Mouse (Mus musculus): ENCODE results near the gene Apol10b.
A peak's percentile ranks its signal among the peaks of the same experiment; 100 is the strongest.
"Not testable (repeated sequence)": the region's sequence is repeated elsewhere in the genome, so short reads cannot be mapped to it uniquely, and the experiment has no call there.

The Apol10b gene

DNA sequence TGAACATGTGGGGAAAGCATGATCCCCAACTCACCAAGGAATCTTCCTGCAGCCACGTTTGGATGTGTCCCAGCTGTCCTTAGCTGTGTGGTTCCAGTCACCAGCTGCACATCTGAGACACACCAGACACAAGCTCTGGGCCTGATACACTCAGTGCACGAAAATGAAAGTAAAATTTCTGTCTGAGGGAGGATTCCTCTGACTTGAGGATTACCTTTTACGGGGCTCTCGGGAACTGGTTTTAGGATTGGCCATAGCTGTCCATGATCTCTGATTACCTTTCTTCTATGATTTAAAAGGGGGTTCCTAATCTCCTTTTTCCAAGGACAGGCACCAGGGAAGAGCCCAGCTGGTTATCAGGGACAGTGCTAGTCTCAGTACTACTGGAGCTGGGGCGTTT lies at the start of gene Apol10b:
Gene Apol10b (minus strand): TSS at position 165 of the 400 bp plus-strand sequence.
- no peak for DNase-seq

DNA sequence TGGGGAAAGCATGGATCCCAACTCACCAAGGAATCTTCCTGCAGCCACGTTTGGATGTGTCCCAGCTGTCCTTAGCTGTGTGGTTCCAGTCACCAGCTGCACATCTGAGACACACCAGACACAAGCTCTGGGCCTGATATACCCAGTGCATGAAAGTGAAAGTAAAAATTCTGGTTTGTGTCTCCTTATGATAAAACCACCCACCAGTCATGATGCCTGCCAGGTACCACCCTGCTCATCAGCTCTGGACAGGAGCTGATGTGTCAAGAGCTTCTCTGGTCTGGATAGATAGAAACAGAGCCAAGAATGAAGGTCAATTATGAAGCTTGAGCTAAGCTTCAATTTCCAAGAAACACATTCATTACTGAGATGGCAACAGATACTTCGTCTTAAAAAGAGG lies 47.3 kb upstream of the Apol10b start, which contains the start of gene Apol11b:
Gene Apol11b (minus strand): TSS at position 111 of the 400 bp plus-strand sequence.
- DNase-seq, result not testable (repeated sequence)

DNA sequence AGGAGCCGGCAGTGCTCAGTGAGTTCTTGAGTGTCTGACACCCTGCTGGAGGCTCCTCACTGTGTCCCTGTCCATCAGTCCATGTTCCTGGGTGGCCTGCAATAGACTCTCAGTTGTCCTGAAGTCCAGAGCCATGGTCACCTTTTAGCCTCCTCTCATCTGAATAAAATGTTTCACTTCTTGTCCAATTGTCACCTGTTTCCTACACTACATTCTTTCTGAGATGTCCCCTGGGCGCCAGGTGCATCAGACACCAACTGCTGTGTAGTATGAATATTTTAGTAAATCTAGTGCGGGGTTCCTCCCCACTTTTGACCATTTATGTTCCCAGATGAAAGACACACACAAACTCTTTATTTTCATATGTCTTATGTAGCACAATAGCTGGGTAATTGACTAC lies 33.9 kb upstream of the Apol10b start:
- DNase-seq, result not testable (repeated sequence)

DNA sequence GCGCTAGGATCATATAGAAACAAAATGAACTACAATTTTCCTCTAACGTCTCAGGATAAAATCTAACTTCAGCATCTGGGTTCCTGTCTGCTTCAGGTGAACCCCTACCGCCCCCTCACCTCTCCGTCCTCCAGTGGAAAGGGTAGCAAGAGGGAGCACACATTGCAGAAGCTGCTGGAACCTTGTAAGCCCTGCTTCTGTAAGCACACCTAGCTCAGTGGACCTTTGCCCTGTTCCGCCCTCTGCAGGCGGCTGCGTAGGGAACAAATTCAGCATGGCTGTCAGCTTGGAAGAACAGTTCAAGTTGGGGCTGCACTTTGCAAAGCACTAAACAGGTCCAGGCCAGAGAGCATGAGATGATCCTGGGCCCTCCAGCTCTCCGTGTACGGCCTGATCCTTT lies 32.7 kb upstream of the Apol10b start:
- DNase-seq, result peak; percentile 23

DNA sequence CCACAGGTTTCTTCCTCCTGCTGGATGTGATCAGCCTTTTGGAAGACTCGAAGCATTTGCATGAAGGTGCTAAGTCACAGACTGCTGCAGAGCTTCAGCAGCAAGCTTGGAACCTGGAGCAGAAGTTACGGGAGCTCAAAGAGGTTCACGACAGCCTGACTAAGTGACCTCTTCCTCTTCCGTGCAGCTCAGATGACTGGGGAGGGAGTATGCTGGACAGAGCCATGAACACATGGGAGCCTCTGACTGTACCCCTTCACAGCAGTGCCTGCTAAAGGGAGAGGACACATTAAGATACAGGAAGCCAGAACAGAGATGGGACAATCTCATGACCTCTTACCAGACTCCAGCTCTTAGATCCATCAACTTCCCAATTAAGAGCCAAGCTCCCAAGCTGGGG lies 30.5 kb upstream of the Apol10b start:
- not testable (repeated sequence) for DNase-seq

DNA sequence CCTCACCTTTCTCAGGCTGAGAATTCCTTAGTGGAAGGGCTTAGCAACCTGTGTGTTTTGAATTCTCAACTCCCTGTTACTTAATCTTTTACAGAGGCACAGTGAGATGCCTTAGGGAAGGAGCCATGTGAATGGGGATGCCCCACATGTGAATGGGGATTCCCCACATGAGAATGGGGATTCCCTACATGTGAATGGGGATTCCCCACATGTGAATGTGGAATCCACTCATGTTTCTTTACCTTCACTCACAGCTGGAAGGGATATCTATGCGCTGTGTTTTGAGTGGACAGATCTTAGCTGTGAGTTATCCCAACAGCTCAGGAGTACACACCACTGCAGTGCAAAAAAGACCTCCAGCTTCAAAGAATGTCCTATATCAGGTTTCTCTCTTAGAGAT lies 28.8 kb upstream of the Apol10b start:
- DNase-seq, result no peak

DNA sequence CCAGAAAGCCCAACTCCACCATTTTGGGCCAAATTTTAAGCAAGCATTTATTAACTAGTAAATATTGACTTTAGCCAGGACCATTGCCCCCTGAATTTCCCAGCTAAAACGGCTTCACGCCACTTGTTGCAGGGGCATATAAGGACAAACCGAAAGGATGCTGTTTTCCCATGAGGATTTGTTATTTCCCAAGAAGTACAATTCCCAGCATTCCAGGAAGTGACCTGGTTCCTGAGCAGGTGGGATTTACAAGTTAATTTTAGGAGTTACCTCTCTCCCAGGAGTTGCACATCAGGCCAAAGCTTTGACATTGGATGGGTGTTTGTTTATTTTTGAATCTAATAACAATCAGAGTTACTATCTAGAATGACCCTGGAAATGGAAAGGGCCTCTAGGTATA lies 10.1 kb upstream of the Apol10b start:
- no peak for DNase-seq

DNA sequence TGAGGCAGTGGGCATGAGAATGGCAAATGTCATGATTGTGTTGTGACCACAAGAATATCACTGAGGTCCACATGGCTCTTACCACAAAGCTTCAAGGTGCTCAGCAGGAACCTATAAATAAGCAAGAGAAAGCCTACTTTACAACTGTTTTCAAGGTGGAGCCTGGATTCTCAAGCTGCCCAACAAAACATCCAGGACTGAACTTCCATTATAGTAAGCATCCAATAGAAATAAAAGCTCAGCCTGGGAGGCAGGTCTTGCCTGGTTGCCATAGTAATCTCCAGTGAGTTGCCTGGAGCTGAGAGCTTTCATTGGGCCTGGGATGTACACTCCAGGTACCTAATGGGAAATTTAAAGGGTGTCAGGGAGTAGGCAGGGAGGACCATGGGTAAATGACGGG lies 3.0 kb upstream of the Apol10b start, which contains the start of gene Gm36245:
Gene Gm36245 (plus strand): TSS at position 301 of the 400 bp plus-strand sequence.
- no peak for DNase-seq

DNA sequence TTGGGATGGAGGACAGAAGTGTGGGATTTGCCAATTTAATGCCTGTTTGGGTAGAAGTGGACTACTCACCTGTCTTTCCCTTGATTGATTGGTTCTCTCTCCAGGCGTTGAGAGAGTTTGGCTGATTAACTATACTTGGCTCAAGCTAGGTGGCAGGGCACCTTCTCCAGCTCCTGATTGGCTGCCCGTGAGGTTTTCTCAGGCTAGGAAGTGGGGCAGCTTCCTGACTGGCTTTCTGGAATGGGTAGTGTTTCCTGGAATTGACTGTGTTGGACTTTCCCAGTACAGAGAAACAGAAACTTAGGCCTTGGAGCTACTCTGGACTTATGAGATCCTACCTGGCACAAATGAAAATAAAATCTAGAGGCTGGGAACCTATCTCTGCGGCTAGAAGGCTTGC lies 2.5 kb upstream of the Apol10b start:
- DNase-seq, result peak; percentile 12

DNA sequence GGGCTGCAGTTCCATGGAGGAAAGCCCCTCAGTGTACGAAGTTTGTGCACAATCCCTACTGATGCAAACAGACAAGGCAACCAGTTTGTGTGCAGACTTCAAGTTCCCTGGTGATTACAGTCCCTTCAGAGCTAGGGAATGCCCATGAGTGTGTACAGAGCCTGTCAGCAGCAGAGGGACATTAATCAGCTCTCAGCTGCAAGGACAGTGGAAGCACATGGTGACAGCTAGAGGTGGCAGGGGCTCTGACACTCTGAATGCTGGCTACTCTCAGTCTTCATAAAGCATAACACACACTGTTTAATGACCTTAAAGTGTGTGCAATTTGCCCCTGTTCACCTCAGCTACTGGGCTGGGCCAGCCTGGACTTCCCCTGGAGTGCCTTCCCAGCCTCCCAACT lies 2.4 kb downstream of the Apol10b start:
- DNase-seq, result no peak

DNA sequence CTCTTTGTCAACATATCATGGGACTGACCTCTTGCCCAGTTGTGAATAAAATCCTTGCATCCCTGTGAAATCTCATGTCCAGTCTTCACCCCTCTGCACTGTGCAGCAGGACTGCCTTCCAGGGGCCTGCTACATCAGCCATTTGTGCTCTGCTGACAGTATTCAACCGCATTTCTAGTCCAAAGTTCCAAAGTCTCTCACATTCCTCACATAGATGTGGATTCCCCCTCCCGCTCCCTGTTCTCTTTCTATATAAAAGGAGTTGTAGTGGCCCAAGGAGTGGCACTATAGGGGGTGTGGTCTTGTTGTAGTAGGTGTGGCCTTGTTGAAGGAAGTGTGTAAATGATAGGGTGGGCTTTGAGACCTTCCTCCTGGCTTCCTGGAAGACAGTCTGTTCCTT lies 5.0 kb downstream of the Apol10b start:
- DNase-seq, result peak; percentile 37

DNA sequence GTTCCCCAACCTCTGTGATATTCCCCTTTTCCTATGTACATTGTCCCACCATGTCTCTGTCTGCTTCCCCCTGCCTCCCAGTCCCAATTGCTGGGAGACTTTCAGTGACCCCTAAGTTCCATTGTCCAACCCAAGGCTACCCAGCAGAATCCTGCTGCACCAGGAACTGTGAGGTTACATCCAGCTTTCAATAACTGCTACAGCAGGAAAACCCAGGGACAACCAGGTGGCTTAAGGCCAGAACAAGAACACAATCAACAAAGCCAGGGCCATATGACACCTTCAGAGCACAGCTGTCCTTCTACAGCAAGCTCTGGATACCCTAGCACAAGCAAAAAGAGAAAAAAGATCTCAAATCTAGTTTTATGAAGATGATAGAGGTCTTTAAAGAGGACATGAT lies 6.9 kb downstream of the Apol10b start:
- DNase-seq, result no peak

DNA sequence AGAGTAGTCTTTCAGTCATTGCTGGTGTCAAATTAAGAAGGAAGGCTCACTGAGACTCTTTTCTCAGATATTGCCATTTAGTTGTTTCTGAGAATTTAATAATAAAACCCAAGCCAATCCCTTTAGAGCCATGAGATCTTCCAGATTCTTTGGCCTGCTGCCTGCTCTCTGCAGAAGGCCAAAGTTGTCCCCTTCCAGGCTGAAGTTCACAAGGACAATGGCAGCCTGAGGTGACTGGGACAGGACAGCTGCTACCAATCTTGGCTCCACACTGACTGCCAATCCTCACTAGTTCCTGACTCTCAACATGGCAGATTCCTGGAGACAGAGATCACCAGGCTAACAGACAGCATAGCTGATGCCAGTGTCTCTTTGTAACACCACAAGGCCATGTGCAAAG lies 8.9 kb downstream of the Apol10b start:
- peak; percentile 47 for DNase-seq

DNA sequence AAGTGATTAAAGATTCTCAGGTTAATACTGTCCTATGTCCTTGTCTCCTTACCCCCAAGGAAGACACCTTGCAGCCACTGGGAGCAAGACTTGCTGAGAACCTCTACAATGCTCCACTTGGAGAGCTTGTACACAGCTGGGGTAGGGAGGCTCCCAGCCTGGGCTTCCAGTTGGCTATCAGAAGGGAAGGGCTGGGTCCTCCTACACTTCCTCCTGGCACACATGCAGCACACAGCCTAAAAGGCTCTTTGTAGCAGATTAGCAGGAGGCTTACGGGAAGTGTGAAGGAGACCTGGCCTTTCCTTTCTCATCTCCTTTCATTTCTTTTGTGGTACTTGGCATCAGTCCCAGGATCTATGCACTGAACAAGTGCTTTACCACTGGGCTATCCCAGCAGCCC lies 14.2 kb downstream of the Apol10b start:
- peak; percentile 55 for DNase-seq

DNA sequence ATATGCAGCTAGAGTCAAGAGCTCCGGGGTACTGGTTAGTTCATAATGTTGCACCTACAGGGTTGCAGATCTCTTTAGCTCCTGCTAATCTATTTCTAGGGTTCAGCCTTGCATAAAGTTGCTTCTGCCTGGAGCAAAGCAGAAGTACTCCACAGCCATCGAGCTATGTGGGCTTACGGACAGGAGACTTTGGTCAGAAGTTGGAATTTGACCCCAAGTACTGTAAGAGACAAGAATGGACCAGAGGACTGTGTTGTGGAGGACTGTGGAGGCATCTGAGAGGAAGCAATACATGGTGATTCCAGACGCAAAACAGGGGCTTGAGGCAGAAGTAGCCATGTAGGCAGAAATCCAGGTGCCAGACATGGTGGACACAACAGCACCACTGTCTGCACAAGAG lies 16.6 kb downstream of the Apol10b start:
- DNase-seq, result no peak

DNA sequence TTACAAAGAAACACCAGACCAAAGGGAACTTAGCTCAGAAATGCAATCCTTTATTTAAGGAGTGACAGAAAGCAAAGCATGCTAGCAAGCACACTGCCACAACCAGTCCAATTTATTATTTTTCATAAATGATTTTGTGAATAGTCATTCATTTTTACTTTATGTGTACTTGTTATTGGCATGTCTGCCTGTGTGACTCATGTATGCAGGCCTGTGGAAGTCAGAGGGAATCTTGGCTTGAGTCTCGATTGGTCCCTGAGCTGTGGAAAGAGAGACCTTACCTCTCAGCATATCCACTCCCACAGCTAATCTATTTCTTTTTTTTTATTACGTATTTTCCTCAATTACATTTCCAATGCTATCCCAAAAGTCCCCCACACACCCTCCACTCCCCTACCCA lies 17.1 kb downstream of the Apol10b start:
- DNase-seq, result no peak

DNA sequence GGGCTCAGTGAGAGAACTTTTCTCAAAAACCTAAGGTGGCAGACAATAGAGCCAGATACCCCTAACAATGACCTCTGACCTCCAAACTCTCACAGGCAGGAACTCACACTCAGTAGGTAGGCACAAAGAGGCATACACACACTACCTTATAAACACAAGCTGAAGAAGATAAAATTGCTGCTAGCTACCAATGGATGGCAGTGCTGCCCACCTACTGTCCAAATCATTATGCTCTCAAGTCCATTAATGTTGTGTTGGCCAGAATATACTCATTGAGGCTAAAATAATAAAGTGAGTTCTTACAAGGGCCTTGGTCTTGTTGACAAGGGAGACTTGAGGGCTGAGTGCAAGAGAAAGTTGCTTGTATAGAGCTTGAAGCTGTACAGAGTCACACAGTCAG lies 32.7 kb downstream of the Apol10b start:
- no peak for DNase-seq

DNA sequence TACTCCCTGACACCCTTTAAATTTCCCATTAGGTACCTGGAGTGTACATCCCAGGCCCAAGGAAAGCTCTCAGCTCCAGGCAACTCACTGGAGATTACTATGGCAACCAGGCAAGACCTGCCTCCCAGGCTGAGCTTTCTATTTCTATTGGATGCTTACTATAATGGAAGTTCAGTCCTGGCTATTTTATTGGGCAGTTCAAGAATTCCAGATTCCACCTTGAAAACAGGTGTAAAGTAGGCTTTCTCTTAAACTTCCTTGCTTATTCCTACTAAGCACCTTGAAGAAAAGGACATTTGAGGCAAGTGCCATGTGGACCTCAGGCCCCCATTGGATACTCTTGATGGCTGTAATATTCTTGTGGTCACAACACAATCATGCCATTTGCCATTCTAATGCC lies 34.1 kb downstream of the Apol10b start, which contains the start of gene 1700025B11Rik:
Gene 1700025B11Rik (minus strand): TSS at position 101 of the 400 bp plus-strand sequence.
- DNase-seq, result no peak

DNA sequence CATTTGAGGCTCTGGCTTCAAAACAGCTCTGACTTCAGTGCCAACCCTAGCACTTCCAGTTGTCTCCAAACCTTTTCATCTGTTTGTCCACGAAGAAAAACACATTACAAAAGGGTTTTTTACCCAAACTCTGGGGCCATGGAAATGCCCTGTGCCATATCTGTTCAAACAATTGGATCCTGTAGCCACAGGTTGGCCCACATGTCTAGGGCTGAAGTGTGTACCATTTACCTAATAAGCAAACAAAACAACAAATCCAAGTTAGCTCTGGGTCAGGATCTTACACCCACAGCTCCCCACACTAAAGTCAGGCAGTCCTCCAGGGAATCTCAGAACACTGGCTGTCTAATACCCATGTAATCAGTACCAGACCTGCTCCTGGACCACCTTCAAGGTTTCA lies 56.7 kb downstream of the Apol10b start:
- DNase-seq, result not testable (repeated sequence)

All from kidney, postnatal 10 days (tissue).